Mouse (Mus musculus): ENCODE results near the gene Sema6d. TPM values are rescaled to one million over a fixed set of nuclear protein-coding genes. Genes with fewer than 3 reads are reported as not detected.

The Sema6d gene
- polyA plus RNA-seq, 1 experiment from 2014 or later, result 19.0 TPM

DNA sequence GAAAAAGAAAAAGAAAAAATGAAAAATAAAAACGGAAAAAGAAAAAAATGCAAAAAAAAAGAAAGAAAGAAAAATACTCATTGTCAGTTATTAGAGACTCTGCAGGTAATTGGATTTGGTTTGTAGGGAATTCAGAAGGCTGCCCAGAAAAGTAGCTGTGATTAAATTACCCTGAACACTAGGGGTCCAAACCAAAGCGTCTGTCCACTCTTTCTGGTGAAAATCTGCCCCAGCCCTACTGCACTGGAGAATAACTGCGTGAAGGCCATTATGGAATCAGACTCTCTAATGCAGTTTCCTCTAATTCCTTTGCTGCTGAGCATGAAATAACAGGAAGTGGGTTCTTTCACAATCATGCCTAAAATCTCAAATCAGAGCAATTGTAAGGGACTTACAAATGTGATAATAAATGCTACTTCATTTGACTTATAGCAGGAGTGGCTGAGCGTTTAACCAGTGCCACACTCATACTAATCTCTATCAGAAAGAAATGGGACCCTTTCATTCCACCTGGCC is 112.8 kb downstream of the Sema6d start:
- Histone ChIP-seq H3K4me2 (ENCODE audit: low read depth, low read length) (no peak overlapping the region), H3K27me3 (ENCODE audit: control insufficient read depth, insufficient read depth, low read depth, low read length) (no peaks in the 10 kb centered on the region), H3K36me3 (ENCODE audit: control insufficient read depth, insufficient read depth, low read length) (no peaks in the 10 kb centered on the region), H3K27ac (ENCODE audit: low read length) (no peak overlapping the region), H3K4me3 (ENCODE audit: low read length) (no peak overlapping the region), H3K4me1 (replicated peaks; ENCODE audit: control insufficient read depth, insufficient read depth, low read length) (no peaks in the 10 kb centered on the region), H3K9ac (ENCODE audit: low read length) (no peak overlapping the region), H3K9me3 (ENCODE audit: control insufficient read depth, low read length) (no peaks in the 10 kb centered on the region)
- 33% methylated on average over 4 of the region's 4 CpGs for WGBS
- no peak for ATAC-seq (ENCODE audit: low read depth)

DNA sequence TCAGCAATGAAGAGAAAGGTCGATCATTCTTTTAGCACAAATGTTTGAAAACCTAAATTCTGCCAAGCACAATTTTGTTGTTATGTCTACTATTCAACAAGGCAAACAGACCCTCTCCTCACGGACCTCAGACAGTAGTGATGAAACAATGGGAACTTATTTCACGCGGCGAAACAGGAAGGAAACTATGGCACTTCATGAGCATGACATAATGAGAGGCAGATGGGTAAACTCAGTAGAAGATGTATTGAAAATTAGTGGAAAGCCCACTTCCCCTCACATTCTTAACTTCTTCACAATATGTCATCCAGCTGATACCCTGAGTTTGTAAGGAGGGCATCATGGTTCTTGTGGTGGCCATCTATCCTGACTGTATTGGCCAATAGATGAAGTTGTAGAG is 116.0 kb downstream of the Sema6d start:
- H3K4me2 ChIP-seq (ENCODE audit: low read depth, low read length), result no peak overlapping the region
- ATAC-seq (ENCODE audit: low read depth), result no peak
- no peak overlapping the region for H3K4me3 ChIP-seq (ENCODE audit: low read length)
- no peak overlapping the region for H3K9ac ChIP-seq (ENCODE audit: low read length)
- no peaks in the 10 kb centered on the region for H3K4me1 ChIP-seq (replicated peaks; ENCODE audit: control insufficient read depth, insufficient read depth, low read length)
- H3K36me3 ChIP-seq (ENCODE audit: control insufficient read depth, insufficient read depth, low read length), result no peaks in the 10 kb centered on the region
- H3K27ac ChIP-seq (ENCODE audit: low read length), result no peak overlapping the region
- WGBS, result 69% methylated on average over 5 of the region's 5 CpGs
- no peaks in the 10 kb centered on the region for H3K27me3 ChIP-seq (ENCODE audit: control insufficient read depth, insufficient read depth, low read depth, low read length)
- no peaks in the 10 kb centered on the region for H3K9me3 ChIP-seq (ENCODE audit: control insufficient read depth, low read length)

DNA sequence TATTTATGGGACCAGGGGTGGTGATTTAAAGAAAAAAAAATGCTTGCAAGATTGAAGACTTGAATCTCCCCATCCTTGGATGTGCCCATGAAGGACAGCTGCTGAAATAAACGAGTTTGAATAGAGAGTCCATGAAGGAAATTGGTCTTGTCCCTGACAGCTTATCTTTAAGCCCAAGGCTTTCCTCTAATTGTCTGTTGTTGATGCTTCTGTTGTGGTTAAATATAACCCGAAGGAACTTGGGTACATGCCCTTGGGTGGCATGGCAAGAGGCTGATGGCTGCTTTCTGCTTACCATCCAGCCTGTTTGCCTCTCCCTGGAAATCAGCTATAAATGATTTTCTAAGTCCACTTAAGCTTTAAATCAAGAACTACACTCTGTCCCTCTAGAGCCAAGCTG is 118.5 kb downstream of the Sema6d start:
- ATAC-seq (ENCODE audit: low read depth), result peak; percentile 38; the same call in 1 of the 2 replicates

DNA sequence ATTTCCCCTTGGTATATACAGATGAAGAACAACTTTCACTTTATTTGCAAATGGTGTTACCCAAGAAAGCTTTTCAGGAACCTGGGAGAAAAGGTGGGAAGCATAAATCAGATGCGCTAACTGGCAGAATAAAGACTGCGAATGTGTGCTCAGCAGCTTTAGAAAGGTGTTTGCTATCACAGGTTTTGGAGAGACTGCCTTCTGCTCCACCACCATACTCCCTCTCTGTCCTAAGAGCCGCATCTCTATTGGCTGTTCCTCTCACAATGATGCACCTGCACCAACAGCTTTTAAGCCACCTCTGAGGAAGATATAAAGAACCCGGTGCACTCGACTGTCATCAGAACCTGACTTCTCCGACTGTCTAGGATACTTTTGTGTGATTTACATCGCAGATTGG is 133.8 kb downstream of the Sema6d start:
- 70% methylated on average over 7 of the region's 7 CpGs for WGBS
- Histone ChIP-seq H3K4me1 (replicated peaks; ENCODE audit: control insufficient read depth, insufficient read depth, low read length) (no peaks in the 10 kb centered on the region), H3K9ac (ENCODE audit: low read length) (no peak overlapping the region), H3K4me2 (ENCODE audit: low read depth, low read length) (no peak overlapping the region), H3K9me3 (ENCODE audit: control insufficient read depth, low read length) (no peaks in the 10 kb centered on the region), H3K4me3 (ENCODE audit: low read length) (no peak overlapping the region), H3K27ac (ENCODE audit: low read length) (no peak overlapping the region), H3K27me3 (ENCODE audit: control insufficient read depth, insufficient read depth, low read depth, low read length) (no peaks in the 10 kb centered on the region), H3K36me3 (ENCODE audit: control insufficient read depth, insufficient read depth, low read length) (no peaks in the 10 kb centered on the region)
- ATAC-seq (ENCODE audit: low read depth), result no peak

More for the DNA sequence above, 118.5 kb downstream of the Sema6d start:
- Histone ChIP-seq H3K27ac (ENCODE audit: low read length) (peak overlapping the region; percentile 61; the same call in 1 of the 2 replicates), H3K4me1 (replicated peaks; ENCODE audit: control insufficient read depth, insufficient read depth, low read length) (no peaks in the 10 kb centered on the region), H3K4me2 (ENCODE audit: low read depth, low read length) (no peak overlapping the region), H3K4me3 (ENCODE audit: low read length) (no peak overlapping the region), H3K36me3 (ENCODE audit: control insufficient read depth, insufficient read depth, low read length) (no peaks in the 10 kb centered on the region), H3K27me3 (ENCODE audit: control insufficient read depth, insufficient read depth, low read depth, low read length) (no peaks in the 10 kb centered on the region), H3K9me3 (ENCODE audit: control insufficient read depth, low read length) (no peaks in the 10 kb centered on the region), H3K9ac (ENCODE audit: low read length) (no peak overlapping the region)
- WGBS, result 33% methylated on average over 2 of the region's 2 CpGs

DNA sequence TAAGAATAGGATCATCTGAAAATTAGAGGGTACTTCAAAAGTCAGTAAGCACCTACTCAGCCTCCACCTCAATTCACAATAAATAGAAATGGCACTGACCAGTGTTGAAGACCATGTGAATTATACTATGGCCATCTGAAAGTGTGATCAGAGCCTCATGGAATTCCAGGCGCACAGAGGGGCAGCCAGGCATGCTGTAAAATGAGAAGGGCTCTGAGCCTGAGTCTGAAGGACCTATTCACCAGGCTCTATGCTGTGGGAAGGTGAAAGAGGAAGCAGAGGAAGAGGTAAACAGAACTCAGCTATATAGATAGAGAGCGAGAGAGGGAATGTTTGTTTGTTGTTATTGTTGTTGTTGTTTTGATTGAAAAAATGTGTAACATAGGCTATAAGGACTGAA is 134.6 kb downstream of the Sema6d start:
- 50% methylated on average over 2 of the region's 2 CpGs for WGBS
- Histone ChIP-seq H3K4me3 (ENCODE audit: low read length) (no peak overlapping the region), H3K9me3 (ENCODE audit: control insufficient read depth, low read length) (no peaks in the 10 kb centered on the region), H3K36me3 (ENCODE audit: control insufficient read depth, insufficient read depth, low read length) (no peaks in the 10 kb centered on the region), H3K9ac (ENCODE audit: low read length) (no peak overlapping the region), H3K4me1 (replicated peaks; ENCODE audit: control insufficient read depth, insufficient read depth, low read length) (no peaks in the 10 kb centered on the region), H3K27me3 (ENCODE audit: control insufficient read depth, insufficient read depth, low read depth, low read length) (no peaks in the 10 kb centered on the region), H3K27ac (ENCODE audit: low read length) (no peak overlapping the region), H3K4me2 (ENCODE audit: low read depth, low read length) (no peak overlapping the region)
- no peak for ATAC-seq (ENCODE audit: low read depth)

DNA sequence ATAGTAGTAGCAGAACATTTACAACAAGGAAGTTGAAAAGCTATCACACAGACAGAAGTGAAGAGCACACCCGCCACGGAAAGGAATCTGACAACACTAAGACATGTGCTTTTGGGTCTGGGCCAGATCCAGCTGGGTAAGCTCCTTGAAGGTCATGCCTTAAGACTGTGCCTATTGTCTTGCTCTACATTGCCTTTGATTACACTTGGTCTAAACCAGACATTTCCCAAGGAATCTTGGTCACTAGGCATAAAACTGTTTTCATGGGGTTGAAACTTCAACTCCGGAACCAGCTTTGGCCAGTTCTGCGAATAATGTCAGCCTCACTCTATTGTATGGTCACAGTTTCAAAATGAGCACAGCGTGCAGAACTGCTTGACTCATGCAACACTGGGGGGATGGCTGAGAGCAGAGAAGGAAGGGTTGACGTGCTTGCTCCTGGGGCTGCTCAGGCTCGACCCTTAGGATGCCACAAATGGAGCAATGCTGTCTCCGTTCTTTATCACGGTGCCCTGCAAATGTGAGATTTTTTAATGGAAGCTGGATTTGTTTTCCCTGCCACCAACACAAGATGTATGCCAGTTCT is 145.0 kb downstream of the Sema6d start:
- ATAC-seq (ENCODE audit: low read depth), result peak; percentile 12; the same call in 1 of the 2 replicates
- no peak overlapping the region for H3K9ac ChIP-seq (ENCODE audit: low read length)
- H3K9me3 ChIP-seq (ENCODE audit: control insufficient read depth, low read length), result no peaks in the 10 kb centered on the region
- no peak overlapping the region for H3K4me3 ChIP-seq (ENCODE audit: low read length)
- H3K4me2 ChIP-seq (ENCODE audit: low read depth, low read length), result no peak overlapping the region
- no peaks in the 10 kb centered on the region for H3K27me3 ChIP-seq (ENCODE audit: control insufficient read depth, insufficient read depth, low read depth, low read length)
- H3K4me1 ChIP-seq (replicated peaks; ENCODE audit: control insufficient read depth, insufficient read depth, low read length), result peaks cover 5% of the 10 kb centered on the region; the same call in 1 of the 2 replicates
- no peak overlapping the region for H3K27ac ChIP-seq (ENCODE audit: low read length)
- 62% methylated on average over 9 of the region's 9 CpGs for WGBS
- H3K36me3 ChIP-seq (ENCODE audit: control insufficient read depth, insufficient read depth, low read length), result no peaks in the 10 kb centered on the region

DNA sequence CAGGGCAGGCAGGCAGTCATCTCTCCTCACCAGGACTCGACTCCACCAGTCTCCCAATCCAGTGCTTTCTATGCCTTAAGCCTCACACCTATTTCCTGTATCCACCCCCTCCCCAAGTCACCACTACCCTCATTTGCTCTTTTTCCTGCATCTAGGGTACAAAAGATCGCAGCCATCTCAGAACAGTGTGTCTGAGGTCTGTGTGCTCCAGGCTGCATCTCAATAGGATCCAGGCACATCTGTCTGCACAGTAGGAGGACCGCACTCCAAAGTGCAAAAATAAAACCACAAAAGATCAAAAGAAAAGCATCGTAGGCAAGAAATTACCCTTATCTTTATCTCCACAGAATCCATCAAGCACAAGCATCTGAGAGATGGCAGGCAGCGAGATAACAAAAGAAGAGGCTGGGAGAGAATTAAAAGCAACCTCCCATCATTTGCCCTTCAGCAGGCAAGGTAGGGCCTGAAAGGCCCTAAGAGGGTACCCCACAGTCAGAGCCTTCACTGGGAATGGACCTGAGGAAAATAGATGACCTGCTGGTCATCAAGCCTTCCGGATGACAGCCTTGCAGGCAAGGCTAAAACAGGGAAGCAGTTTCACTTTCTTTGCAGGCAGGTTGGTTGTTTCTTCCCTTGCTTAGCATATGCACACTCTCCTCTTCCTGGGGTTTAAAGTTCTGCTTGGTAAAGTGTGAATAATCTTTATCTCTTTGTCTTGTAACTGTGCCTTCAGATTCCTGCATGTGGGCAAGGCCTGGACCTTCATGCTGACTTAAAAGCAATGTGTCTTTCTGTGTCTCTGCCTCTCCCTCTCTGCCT is 145.7 kb downstream of the Sema6d start:
- H3K27ac ChIP-seq (ENCODE audit: low read length), result no peak overlapping the region
- H3K9me3 ChIP-seq (ENCODE audit: control insufficient read depth, low read length), result no peaks in the 10 kb centered on the region
- no peak overlapping the region for H3K9ac ChIP-seq (ENCODE audit: low read length)
- H3K4me2 ChIP-seq (ENCODE audit: low read depth, low read length), result no peak overlapping the region
- peaks cover 5% of the 10 kb centered on the region; the same call in 1 of the 2 replicates for H3K4me1 ChIP-seq (replicated peaks; ENCODE audit: control insufficient read depth, insufficient read depth, low read length)
- H3K27me3 ChIP-seq (ENCODE audit: control insufficient read depth, insufficient read depth, low read depth, low read length), result no peaks in the 10 kb centered on the region
- no peak for ATAC-seq (ENCODE audit: low read depth)
- no peak overlapping the region for H3K4me3 ChIP-seq (ENCODE audit: low read length)
- H3K36me3 ChIP-seq (ENCODE audit: control insufficient read depth, insufficient read depth, low read length), result no peaks in the 10 kb centered on the region
- WGBS, result 38% methylated on average over 6 of the region's 6 CpGs

DNA sequence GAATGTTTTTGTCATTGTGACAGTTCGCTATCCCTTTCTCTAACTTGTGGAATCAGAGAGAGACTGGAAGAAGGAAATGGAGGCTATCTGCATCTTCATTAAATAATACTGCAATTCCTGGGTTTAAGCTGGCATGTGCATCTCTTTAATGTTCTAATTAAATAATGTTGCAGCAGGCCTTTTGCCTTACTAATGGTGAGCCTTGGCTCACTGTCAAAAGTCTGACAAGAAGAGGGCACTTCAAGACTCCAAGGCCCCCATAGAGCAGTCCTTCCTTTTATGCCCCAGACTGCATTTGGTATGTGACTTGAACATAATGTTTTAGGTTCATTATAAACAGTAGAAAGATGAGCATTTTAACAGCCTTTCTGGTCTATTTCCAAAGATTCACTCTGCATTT is 147.1 kb downstream of the Sema6d start:
- Histone ChIP-seq H3K4me3 (ENCODE audit: low read length) (no peak overlapping the region), H3K36me3 (ENCODE audit: control insufficient read depth, insufficient read depth, low read length) (no peaks in the 10 kb centered on the region), H3K9ac (ENCODE audit: low read length) (no peak overlapping the region), H3K4me2 (ENCODE audit: low read depth, low read length) (no peak overlapping the region), H3K9me3 (ENCODE audit: control insufficient read depth, low read length) (no peaks in the 10 kb centered on the region), H3K27me3 (ENCODE audit: control insufficient read depth, insufficient read depth, low read depth, low read length) (no peaks in the 10 kb centered on the region), H3K4me1 (replicated peaks; ENCODE audit: control insufficient read depth, insufficient read depth, low read length) (peaks cover 5% of the 10 kb centered on the region; the same call in 1 of the 2 replicates), H3K27ac (ENCODE audit: low read length) (no peak overlapping the region)
- ATAC-seq (ENCODE audit: low read depth), result no peak
- WGBS, result 79% methylated on average over 1 of the region's 1 CpGs

DNA sequence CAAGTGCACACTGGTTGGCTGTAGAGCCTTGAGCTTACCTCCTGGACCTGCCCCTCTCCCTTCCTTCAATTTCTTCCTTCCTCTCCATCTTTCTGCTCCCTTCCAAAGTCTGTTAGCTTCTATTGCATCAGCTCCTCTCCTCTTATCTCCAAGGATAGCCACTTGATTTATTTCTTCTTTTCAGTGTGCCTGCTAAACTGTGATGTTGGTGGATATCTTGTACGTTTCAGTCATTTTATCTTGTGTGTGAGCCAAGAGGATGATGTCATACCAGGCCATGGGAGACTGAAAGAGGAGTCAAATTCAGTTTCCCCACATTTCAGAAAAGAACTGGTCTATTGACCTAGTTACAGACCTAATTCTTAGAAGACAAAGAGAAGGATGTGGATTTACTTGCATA is 153.8 kb downstream of the Sema6d start:
- H3K9me3 ChIP-seq (ENCODE audit: control insufficient read depth, low read length), result no peaks in the 10 kb centered on the region
- 15% methylated on average over 1 of the region's 1 CpGs for WGBS
- no peak overlapping the region for H3K9ac ChIP-seq (ENCODE audit: low read length)
- no peak overlapping the region for H3K27ac ChIP-seq (ENCODE audit: low read length)
- no peak overlapping the region for H3K4me3 ChIP-seq (ENCODE audit: low read length)
- no peak overlapping the region for H3K4me2 ChIP-seq (ENCODE audit: low read depth, low read length)
- H3K27me3 ChIP-seq (ENCODE audit: control insufficient read depth, insufficient read depth, low read depth, low read length), result no peaks in the 10 kb centered on the region
- no peaks in the 10 kb centered on the region for H3K36me3 ChIP-seq (ENCODE audit: control insufficient read depth, insufficient read depth, low read length)
- H3K4me1 ChIP-seq (replicated peaks; ENCODE audit: control insufficient read depth, insufficient read depth, low read length), result no peaks in the 10 kb centered on the region; the same call in 1 of the 2 replicates
- ATAC-seq (ENCODE audit: low read depth), result no peak

All from lung, embryonic 16.5 days (tissue).